Mouse (Mus musculus): ENCODE measurements around the gene Sfrp5. TPM values are rescaled to one million over a fixed set of nuclear protein-coding genes. Genes with fewer than 3 reads are reported as not detected.

Gene Sfrp5
- total RNA-seq, 2 experiments from 2014 or later, result 4.5 to 4.8 TPM

DNA sequence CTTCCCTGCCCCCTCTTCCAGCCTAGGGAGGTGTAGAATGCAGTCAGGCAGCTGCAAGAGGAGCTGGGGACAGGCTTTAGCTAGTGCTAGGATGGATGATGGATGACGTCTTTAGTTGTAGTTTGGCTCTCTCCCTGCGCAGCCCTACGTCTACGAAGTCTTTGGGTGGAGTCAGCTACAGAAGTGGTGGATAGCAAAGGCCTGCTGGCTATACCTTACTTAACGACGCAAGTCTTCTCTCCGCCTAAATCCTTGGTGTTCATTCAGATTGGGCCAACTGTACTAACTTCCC lies 53.5 kb downstream of the Sfrp5 start:
- no peak for DNase-seq (ENCODE audit: low spot score in 2 of 2)

Other genes starting within 250 kb of the Sfrp5 start
- gene Mms19, start 221.1 kb downstream of the Sfrp5 start, total RNA-seq (2021), result 10 to 100 TPM; 20.5 to 29.1 TPM
- gene Ubtd1, start 220.5 kb downstream of the Sfrp5 start, total RNA-seq (2021), result 10 to 100 TPM; 37.5 to 39.7 TPM
- gene Ankrd2, start 166.3 kb downstream of the Sfrp5 start, total RNA-seq (2021), result 10 to 100 TPM; 50.1 to 73.1 TPM
- 1 to 10 TPM; 7.1 to 8.8 TPM for gene Hoga1, start 156.6 kb downstream of the Sfrp5 start, total RNA-seq (2021)
- gene 4933411K16Rik, start 150.0 kb downstream of the Sfrp5 start, total RNA-seq (2021), result under 1 TPM; 0.75 to 0.91 TPM
- 1 to 10 TPM; 2.0 to 2.5 TPM for gene Morn4, start 115.9 kb downstream of the Sfrp5 start, total RNA-seq (2021)
- 10 to 100 TPM; 18.5 to 21.5 TPM for gene Pi4k2a, start 111.8 kb downstream of the Sfrp5 start, total RNA-seq (2021)
- gene Avpi1, start 73.2 kb downstream of the Sfrp5 start, total RNA-seq (2021), result 10 to 100 TPM; 11.5 to 11.8 TPM
- gene Marveld1, start 54.9 kb downstream of the Sfrp5 start, total RNA-seq (2021), result 10 to 100 TPM; 33.7 to 34.8 TPM
- 10 to 100 TPM; 18.6 to 22.3 TPM for gene Zfyve27, start 38.3 kb downstream of the Sfrp5 start, total RNA-seq (2021)
- 1 to 10 TPM; 1.2 to 1.5 TPM for gene Golga7b, start 45.3 kb upstream of the Sfrp5 start, total RNA-seq (2021)
- under 1 TPM; 0.34 to 0.57 TPM for gene Crtac1, start 229.5 kb upstream of the Sfrp5 start, total RNA-seq (2021)

All from gastrocnemius, postnatal 4 days (tissue).